Mouse (Mus musculus) liver, embryonic 14.5 days (tissue): Measurements from ENCODE around the gene Fcgr1. TPM values are rescaled to one million over a fixed set of nuclear protein-coding genes. Genes with fewer than 3 reads are reported as not detected.
"Not testable (repeated sequence)": the region's sequence is repeated elsewhere in the genome, so short reads cannot be mapped to it uniquely, and the experiment has no call there.

ENCODE experiments used
- ATAC-seq: fragments of 200-750 bp; cut with Nextera tagmentation; 2 replicates; pipeline ENCODE4 v1.8.0; 2017; ENCODE audit warnings: moderate number of reproducible peaks, mild to moderate bottlenecking, moderate library complexity; ENCODE audit not compliant: insufficient read depth
- DNase-seq, 3 experiments: peaks; one replicate each; pipeline ENCODE4 v3.0.0-alpha.2; 2012 to 2013; ENCODE audit warnings: low read depth in 3 of 3, low spot score in 3 of 3
- H3K27ac ChIP-seq: fragments of 300-500 bp; sonication (generic); 2 replicates; pipeline ENCODE4 v1.5.1; 2014; ENCODE audit warnings: moderate library complexity, mild to moderate bottlenecking, control low read depth, inconsistent platforms
- H3K27me3 ChIP-seq: fragments of 300-500 bp; sonication (generic); 2 replicates; pipeline ENCODE4 v1.6.1; 2014; ENCODE audit warnings: mild to moderate bottlenecking, low read length, moderate library complexity; ENCODE audit not compliant: control insufficient read depth, insufficient read depth
- H3K36me3 ChIP-seq: fragments of 300-500 bp; sonication (generic); replicated peaks from 2 replicates; pipeline ENCODE4 v1.6.1; 2014; ENCODE audit warnings: low read depth; ENCODE audit not compliant: control insufficient read depth, insufficient read depth
- H3K4me1 ChIP-seq, 2 experiments: fragments of 200-500 bp in 1 of 2; fragments of 300-500 bp in 1 of 2; sonication (generic) in 1 of 2; replicated peaks; 2 replicates each; pipeline ENCODE4 v1.6.1; 2012 to 2014; ENCODE audit warnings: antibody characterized with exemption in 1 of 2, inconsistent platforms in 1 of 2, low read length in 1 of 2; ENCODE audit not compliant: control insufficient read depth in 2 of 2, insufficient read depth in 2 of 2
- H3K4me2 ChIP-seq: fragments of 300-500 bp; sonication (generic); 2 replicates; pipeline ENCODE4 v1.6.1; 2014; ENCODE audit warnings: low read depth, mild to moderate bottlenecking, control low read depth, moderate library complexity
- H3K4me3 ChIP-seq, 2 experiments: fragments of 200-500 bp in 1 of 2; fragments of 300-500 bp in 1 of 2; sonication (generic) in 1 of 2; 2 replicates each; pipeline ENCODE4 v1.5.1; 2012 to 2014; ENCODE audit warnings: low read depth in 2 of 2, low read length in 2 of 2, mild to moderate bottlenecking in 2 of 2, control low read depth in 1 of 2, inconsistent platforms in 1 of 2, moderate library complexity in 1 of 2; ENCODE audit not compliant: insufficient read depth in 1 of 2
- H3K9ac ChIP-seq: fragments of 300-500 bp; sonication (generic); replicated peaks from 2 replicates; pipeline ENCODE4 v1.6.1; 2014; ENCODE audit warnings: mild to moderate bottlenecking, control low read depth, moderate library complexity
- H3K9me3 ChIP-seq: fragments of 300-500 bp; sonication (generic); 2 replicates; pipeline ENCODE4 v1.6.1; 2016; ENCODE audit warnings: low read length, mixed read lengths; ENCODE audit not compliant: control insufficient read depth
- CTCF ChIP-seq: IDR thresholded peaks from 2 replicates; pipeline ENCODE4 v1.5.1; 2016; ENCODE audit warnings: antibody characterized with exemption, low read depth, control low read depth
- EP300 ChIP-seq: IDR thresholded peaks from 2 replicates; pipeline ENCODE4 v1.6.1; 2016; ENCODE audit warnings: antibody characterized with exemption, low read depth
- WGBS: fragments of 180-500 bp; shearing (Covaris S2); extraction: QIAGEN DNeasy Blood & Tissue Kit; methylation state at CpG from one replicate; pipeline ENCODE4 v1.1.7; 2014; ENCODE audit not compliant: insufficient replicate concordance; 5-methylcytosine and 5-hydroxymethylcytosine counted together
- polyA plus RNA-seq, 2 experiments: library from polyadenylated mRNA; depleted of rRNA in 1 of 2; stranded (reverse) in 1 of 2; unstranded in 1 of 2; fragments of >200 nt; fragmentation: Nextera tagmentation in 1 of 2; extraction: Ambion mirVana in 1 of 2; gene quantifications; 2 replicates each; pipeline versions ENCODE4 v1.2.1 to v1.2.3; 2012 to 2014

The Fcgr1 gene
- polyA plus RNA-seq, 2 experiments, result 2.8 to 5.6 TPM

DNA sequence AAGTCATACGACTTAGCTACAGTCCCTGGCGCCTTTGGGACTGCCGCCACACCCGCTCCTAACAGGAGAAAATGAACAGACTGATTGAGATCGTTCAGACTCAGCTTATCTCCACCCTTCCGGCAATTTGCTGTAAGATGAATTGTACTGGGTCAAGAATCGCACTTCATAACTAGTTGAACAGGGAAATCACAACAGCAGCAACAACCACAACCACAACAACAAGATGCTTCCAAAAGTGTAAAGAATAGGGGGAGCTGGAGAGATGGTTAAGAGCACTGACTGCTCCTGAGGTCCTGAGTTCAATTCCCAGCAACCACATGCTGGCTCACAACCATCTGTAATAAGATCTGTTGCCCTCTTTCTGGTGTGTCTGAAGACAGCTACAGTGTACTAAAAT is 37.7 kb upstream of the Fcgr1 start:
- H3K27me3 ChIP-seq, result peaks cover 67% of the 10 kb centered on the region
- TF ChIP-seq EP300 (no peak), CTCF (no peak)
- peaks cover 0 to 17% of the 10 kb centered on the region in 2 experiments; a peak in 3 of 4 replicates for H3K4me1 ChIP-seq
- H3K36me3 ChIP-seq, result no peaks in the 10 kb centered on the region
- DNase-seq (no peak), ATAC-seq (no peak)
- H3K4me2 ChIP-seq, result no peak overlapping the region
- no peak overlapping the region for H3K27ac ChIP-seq
- WGBS, result 47% methylated on average over 7 of the region's 7 CpGs
- H3K4me3 ChIP-seq, result no peak overlapping the region
- no peaks in the 10 kb centered on the region for H3K9me3 ChIP-seq
- H3K9ac ChIP-seq, result no peak overlapping the region

GRCm38 (mm10) chr3:96330603-96331002 is 36.8 kb upstream of the Fcgr1 start:
- Histone ChIP-seq H3K9ac (no peak overlapping the region), H3K36me3 (no peaks in the 10 kb centered on the region), H3K27me3 (peaks cover 62% of the 10 kb centered on the region), H3K4me1 (peaks cover 0 to 17% of the 10 kb centered on the region in 2 experiments; a peak in 3 of 4 replicates), H3K27ac (no peak overlapping the region), H3K4me2 (no peak overlapping the region), H3K9me3 (no peaks in the 10 kb centered on the region), H3K4me3 (no peak overlapping the region)
- no peak for TF ChIP-seq EP300
- no peak for TF ChIP-seq CTCF
- DNase-seq (no peak), ATAC-seq (no peak)
- WGBS, result 52% methylated on average over 7 of the region's 7 CpGs

DNA sequence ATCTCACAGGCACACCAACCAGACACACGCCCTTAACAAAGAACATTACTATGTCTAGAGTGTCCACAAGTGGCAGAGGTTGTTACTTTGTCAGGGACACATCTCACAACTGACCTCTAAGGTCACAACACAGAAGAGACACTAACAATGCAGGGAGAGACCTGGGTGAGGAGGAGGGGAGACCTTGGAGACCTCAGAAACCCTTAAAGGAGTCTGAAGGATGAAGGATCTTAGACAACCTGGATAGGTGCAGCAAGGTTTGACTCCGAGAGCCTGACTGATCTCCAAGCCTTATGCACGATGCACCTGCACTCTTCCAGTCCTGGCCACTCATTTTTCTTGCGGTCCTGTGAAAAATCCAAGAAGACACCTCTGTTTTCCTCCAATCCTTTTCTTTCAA is 36.4 kb upstream of the Fcgr1 start:
- ATAC-seq (no peak), DNase-seq (no peak)
- no peak for TF ChIP-seq EP300
- TF ChIP-seq CTCF, result no peak
- H3K27me3 ChIP-seq, result peaks cover 58% of the 10 kb centered on the region
- no peaks in the 10 kb centered on the region for H3K9me3 ChIP-seq
- 65% methylated on average over 4 of the region's 4 CpGs for WGBS
- H3K36me3 ChIP-seq, result no peaks in the 10 kb centered on the region
- no peak overlapping the region for H3K9ac ChIP-seq
- H3K27ac ChIP-seq, result no peak overlapping the region
- peaks cover 0 to 17% of the 10 kb centered on the region in 2 experiments; a peak in 3 of 4 replicates for H3K4me1 ChIP-seq
- no peak overlapping the region for H3K4me2 ChIP-seq
- no peak overlapping the region for H3K4me3 ChIP-seq

DNA sequence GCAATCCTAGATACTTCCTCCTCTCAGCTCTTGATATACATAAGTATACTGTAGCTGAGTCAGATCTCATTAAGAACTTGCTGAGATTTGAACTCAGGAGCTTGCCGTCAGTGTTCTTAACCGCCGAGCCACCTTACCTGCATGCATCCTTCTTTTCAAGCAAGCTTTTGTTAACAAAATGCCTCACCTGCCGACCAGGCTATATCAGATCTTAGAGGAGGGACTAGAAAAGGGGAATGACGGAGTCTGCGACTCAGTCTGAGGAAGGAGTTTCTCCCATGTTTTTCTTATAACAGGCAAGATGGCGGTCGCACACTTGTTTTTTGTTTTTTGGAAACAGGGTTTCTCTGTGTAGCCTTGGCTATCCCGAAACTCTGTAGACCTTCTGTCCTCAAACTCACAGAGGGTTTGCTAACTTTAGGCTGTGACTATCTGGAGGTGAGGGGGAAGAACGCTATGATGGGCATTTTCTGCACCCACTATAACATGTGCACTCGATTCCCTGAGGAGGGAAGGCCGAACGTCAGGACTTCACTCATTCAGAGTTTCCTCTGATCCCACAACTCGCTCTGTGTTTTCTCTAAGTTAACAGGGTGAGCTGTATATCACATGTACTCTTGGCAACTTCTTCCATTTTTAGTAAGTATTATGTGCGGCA is 35.1 kb upstream of the Fcgr1 start:
- H3K9ac ChIP-seq, result no peak overlapping the region
- H3K9me3 ChIP-seq, result no peaks in the 10 kb centered on the region
- 8% methylated on average over 15 of the region's 15 CpGs for WGBS
- H3K4me2 ChIP-seq, result peak overlapping the region; percentile 65
- H3K27me3 ChIP-seq, result peaks cover 44% of the 10 kb centered on the region
- H3K36me3 ChIP-seq, result no peaks in the 10 kb centered on the region
- H3K4me3 ChIP-seq, result 0 out of 4 replicates have a peak overlapping the region, but pooled peaks of 1 of the 2 experiments have one; percentile 13
- peaks cover 0 to 14% of the 10 kb centered on the region in 2 experiments; a peak in 3 of 4 replicates for H3K4me1 ChIP-seq
- TF ChIP-seq CTCF, result no peak
- no peak for TF ChIP-seq EP300
- ATAC-seq (no peak), DNase-seq (peak in 1 of 3 experiments; percentile 34)
- H3K27ac ChIP-seq, result no peak overlapping the region

- not testable (repeated sequence) for H3K36me3 ChIP-seq, H3K9me3 ChIP-seq, H3K9ac ChIP-seq, H3K27ac ChIP-seq
- H3K4me1 ChIP-seq, result peaks cover 0 to 13% of the 10 kb centered on the region in 2 experiments; a peak in 2 of 4 replicates
- 1% methylated on average over 49 of the region's 49 CpGs for WGBS
- DNase-seq (peak; percentile 48 to 66 (median 49)), ATAC-seq (peak; percentile 79)
- peak overlapping the region; percentile 65 for H3K4me2 ChIP-seq
- H3K27me3 ChIP-seq, result peaks cover 38% of the 10 kb centered on the region
- H3K4me3 ChIP-seq, result peak overlapping the region; percentile 40 to 55
These were observed 34.4 kb upstream of the Fcgr1 start for GRCm38 (mm10) chr3:96328060-96328729.
